Mouse (Mus musculus) kidney, postnatal 0 days (tissue): ENCODE results near the gene Vmn1r40. TPM values are rescaled to one million over a fixed set of nuclear protein-coding genes. Genes with fewer than 3 reads are reported as not detected.
A peak's percentile ranks its signal among the peaks of the same experiment; 100 is the strongest.

Experiments
- ATAC-seq: fragments of 200-750 bp; cut with Nextera tagmentation; replicated peaks from 2 replicates; pipeline ENCODE4 v1.8.0; 2017; ENCODE audit warnings: low read depth, moderate number of reproducible peaks, moderate TSS enrichment, moderate library complexity; ENCODE audit not compliant: low FRiP score
- DNase-seq: peaks from one replicate; pipeline ENCODE4 v3.0.0-alpha.2; 2016; ENCODE audit warnings: low spot score
- H3K27ac ChIP-seq: fragments of 300-500 bp; sonication (generic); 2 replicates; pipeline ENCODE4 v1.5.1; 2014; ENCODE audit warnings: mild to moderate bottlenecking
- H3K27me3 ChIP-seq: fragments of 300-500 bp; sonication (generic); 2 replicates; pipeline ENCODE4 v1.6.1; 2014; ENCODE audit warnings: low read length, mixed read lengths; ENCODE audit not compliant: insufficient read depth
- H3K36me3 ChIP-seq: fragments of 300-500 bp; sonication (generic); 2 replicates; pipeline ENCODE4 v1.6.1; 2014; ENCODE audit warnings: low read length, mixed read lengths; ENCODE audit not compliant: insufficient read depth
- H3K4me1 ChIP-seq: fragments of 300-500 bp; sonication (generic); replicated peaks from 2 replicates; pipeline ENCODE4 v1.6.1; 2014; ENCODE audit warnings: antibody characterized with exemption, low read length, mixed read lengths; ENCODE audit not compliant: insufficient read depth
- H3K4me2 ChIP-seq: fragments of 300-500 bp; sonication (generic); 2 replicates; pipeline ENCODE4 v1.6.1; 2014; ENCODE audit warnings: mild to moderate bottlenecking, low read length, moderate library complexity, mixed read lengths
- H3K4me3 ChIP-seq: fragments of 300-500 bp; sonication (generic); replicated peaks from 2 replicates; pipeline ENCODE4 v1.5.1; 2014; ENCODE audit warnings: low read depth, low read length
- H3K9ac ChIP-seq: fragments of 300-500 bp; sonication (generic); 2 replicates; pipeline ENCODE4 v1.6.1; 2014; ENCODE audit warnings: low read depth, low read length
- H3K9me3 ChIP-seq: fragments of 300-500 bp; sonication (generic); replicated peaks from 2 replicates; pipeline ENCODE4 v1.6.1; 2016; ENCODE audit warnings: low read length, inconsistent platforms, mixed read lengths
- CTCF ChIP-seq: IDR thresholded peaks from 2 replicates; pipeline ENCODE4 v1.5.1; 2016; ENCODE audit warnings: antibody characterized with exemption, low read depth, mild to moderate bottlenecking, moderate library complexity
- whole genome bisulfite sequencing: fragments of 180-500 bp; shearing (Covaris S2); extraction: QIAGEN DNeasy Blood & Tissue Kit; methylation state at CpG from one replicate; pipeline ENCODE4 v1.1.7; 2014; 5-methylcytosine and 5-hydroxymethylcytosine counted together
- polyA plus RNA-seq: library from polyadenylated mRNA; unstranded; fragments of >200 nt; fragmentation: Nextera tagmentation; extraction: Ambion mirVana; gene quantifications from 2 replicates; pipeline ENCODE4 v1.2.1, GENCODE M21; 2015

Vmn1r40 gene
- polyA plus RNA-seq, 1 experiment from 2014 or later = not detected

GRCm38 (mm10) chr6:89673135-89673780, 34.1 kb upstream of the Vmn1r40 start:
- 0 out of 2 replicates have a peak, but pooled peaks cover 10% of the 10 kb centered on the region for H3K36me3 ChIP-seq
- H3K9ac ChIP-seq = no peak overlapping the region
- no peak overlapping the region for H3K4me3 ChIP-seq
- DNase-seq (no peak), ATAC-seq (no peak)
- H3K4me1 ChIP-seq = no peaks in the 10 kb centered on the region
- TF ChIP-seq CTCF = no peak
- no peaks in the 10 kb centered on the region for H3K9me3 ChIP-seq
- H3K27ac ChIP-seq = no peak overlapping the region
- 81% methylated on average over 11 of the region's 11 CpGs for WGBS
- H3K27me3 ChIP-seq = no peaks in the 10 kb centered on the region
- no peak overlapping the region for H3K4me2 ChIP-seq

- TF ChIP-seq CTCF = no peak
- Histone ChIP-seq H3K9me3 (no peaks in the 10 kb centered on the region), H3K4me2 (no peak overlapping the region), H3K4me1 (no peaks in the 10 kb centered on the region), H3K9ac (no peak overlapping the region), H3K27me3 (no peaks in the 10 kb centered on the region), H3K4me3 (no peak overlapping the region), H3K36me3 (0 out of 2 replicates have a peak, but pooled peaks cover 7% of the 10 kb centered on the region), H3K27ac (no peak overlapping the region)
- 72% methylated on average over 4 of the region's 4 CpGs for WGBS
- ATAC-seq (no peak), DNase-seq (no peak)
Measured at GRCm38 (mm10) chr6:89678522-89678921, 28.8 kb upstream of the Vmn1r40 start.

GRCm38 (mm10) chr6:89679291-89679835, 28.0 kb upstream of the Vmn1r40 start:
- TF ChIP-seq CTCF = peak; percentile 96
- WGBS = 19% methylated on average over 10 of the region's 10 CpGs

GRCm38 (mm10) chr6:89680155-89680554, 27.2 kb upstream of the Vmn1r40 start:
- TF ChIP-seq CTCF = peak; percentile 97
- Histone ChIP-seq H3K27me3 (no peaks in the 10 kb centered on the region), H3K4me1 (no peaks in the 10 kb centered on the region), H3K27ac (no peak overlapping the region), H3K36me3 (0 out of 2 replicates have a peak, but pooled peaks cover under 1% of the 10 kb centered on the region), H3K9me3 (no peaks in the 10 kb centered on the region), H3K4me3 (no peak overlapping the region), H3K4me2 (no peak overlapping the region), H3K9ac (no peak overlapping the region)
- 13% methylated on average over 8 of the region's 8 CpGs for WGBS
- ATAC-seq (peak; percentile 59; the same call in 1 of the 2 replicates), DNase-seq (peak; percentile 84)

More at GRCm38 (mm10) chr6:89679291-89679835, 28.0 kb upstream of the Vmn1r40 start:
- peak; percentile 53 for ATAC-seq
- Histone ChIP-seq H3K4me2 (no peak overlapping the region), H3K36me3 (0 out of 2 replicates have a peak, but pooled peaks cover 7% of the 10 kb centered on the region), H3K27me3 (no peaks in the 10 kb centered on the region), H3K9ac (no peak overlapping the region), H3K27ac (no peak overlapping the region), H3K4me1 (no peaks in the 10 kb centered on the region), H3K4me3 (no peak overlapping the region), H3K9me3 (no peaks in the 10 kb centered on the region)
- peak; percentile 83 for DNase-seq

GRCm38 (mm10) chr6:89684231-89684630, 23.1 kb upstream of the Vmn1r40 start:
- no peak overlapping the region for H3K9ac ChIP-seq
- no peaks in the 10 kb centered on the region for H3K36me3 ChIP-seq
- no peak for DNase-seq
- no peak overlapping the region for H3K4me2 ChIP-seq
- no peaks in the 10 kb centered on the region for H3K27me3 ChIP-seq
- TF ChIP-seq CTCF = peak; percentile 70
- no peaks in the 10 kb centered on the region for H3K4me1 ChIP-seq
- H3K9me3 ChIP-seq = no peaks in the 10 kb centered on the region
- no peak overlapping the region for H3K4me3 ChIP-seq
- no peak overlapping the region for H3K27ac ChIP-seq
- ATAC-seq = no peak
- WGBS = 29% methylated on average over 1 of the region's 1 CpGs

GRCm38 (mm10) chr6:89687100-89687499, 20.2 kb upstream of the Vmn1r40 start:
- no peaks in the 10 kb centered on the region for H3K4me1 ChIP-seq
- TF ChIP-seq CTCF = no peak
- DNase-seq (peak; percentile 9), ATAC-seq (no peak)
- H3K9me3 ChIP-seq = no peaks in the 10 kb centered on the region
- no peak overlapping the region for H3K4me3 ChIP-seq
- no peak overlapping the region for H3K27ac ChIP-seq
- H3K9ac ChIP-seq = no peak overlapping the region
- WGBS = 44% methylated on average over 1 of the region's 1 CpGs
- H3K4me2 ChIP-seq = no peak overlapping the region
- no peaks in the 10 kb centered on the region for H3K36me3 ChIP-seq
- no peaks in the 10 kb centered on the region for H3K27me3 ChIP-seq
